Mouse (Mus musculus): ENCODE data around the gene Ptp4a2.
"Not testable (repeated sequence)": the region's sequence is repeated elsewhere in the genome, so short reads cannot be mapped to it uniquely, and the experiment has no call there.

The Ptp4a2 gene

DNA sequence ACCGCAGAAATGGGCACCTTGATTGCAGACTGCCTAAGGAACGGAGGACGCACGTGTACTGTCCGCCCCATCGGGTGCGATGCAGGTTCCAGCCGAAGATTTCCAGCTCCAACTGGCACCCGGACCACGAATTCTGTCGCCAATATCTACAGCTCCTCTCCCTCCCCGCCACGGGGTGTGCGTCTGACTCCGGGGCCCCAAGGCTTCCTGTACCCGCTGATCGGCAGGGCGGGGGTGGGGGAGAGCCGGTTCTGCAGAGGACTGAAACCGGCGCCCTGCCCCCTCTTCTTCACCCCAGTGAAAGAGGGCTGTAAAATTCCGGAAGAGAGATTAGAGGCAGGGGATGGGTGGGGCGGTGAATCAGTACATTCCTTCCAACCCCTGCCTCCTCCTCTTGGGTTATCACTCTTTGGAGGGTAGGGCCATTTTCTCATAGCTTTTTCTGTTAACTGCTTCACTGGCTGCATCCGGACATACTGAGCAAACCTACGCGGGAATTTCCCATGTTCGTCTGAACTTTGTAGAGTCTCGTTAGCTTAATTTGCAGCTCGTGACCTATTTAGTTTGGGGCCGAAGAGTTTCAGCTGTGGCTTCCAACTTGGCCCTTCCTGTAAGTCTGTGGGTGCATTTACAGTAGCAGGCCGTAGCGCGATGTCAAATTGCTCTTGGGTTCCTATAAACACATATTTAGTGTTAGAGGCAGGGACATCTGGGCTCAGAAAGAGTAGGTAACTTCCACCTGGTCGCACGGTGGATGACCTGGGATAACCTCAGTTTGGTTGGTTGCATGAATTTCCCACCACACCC, at the start of gene Ptp4a2:
Gene Ptp4a2, plus strand, starts transcription at position 422 of the 807 bp plus-strand sequence.
- peak in 1 of 2 experiments; percentile 19 for DNase-seq

DNA sequence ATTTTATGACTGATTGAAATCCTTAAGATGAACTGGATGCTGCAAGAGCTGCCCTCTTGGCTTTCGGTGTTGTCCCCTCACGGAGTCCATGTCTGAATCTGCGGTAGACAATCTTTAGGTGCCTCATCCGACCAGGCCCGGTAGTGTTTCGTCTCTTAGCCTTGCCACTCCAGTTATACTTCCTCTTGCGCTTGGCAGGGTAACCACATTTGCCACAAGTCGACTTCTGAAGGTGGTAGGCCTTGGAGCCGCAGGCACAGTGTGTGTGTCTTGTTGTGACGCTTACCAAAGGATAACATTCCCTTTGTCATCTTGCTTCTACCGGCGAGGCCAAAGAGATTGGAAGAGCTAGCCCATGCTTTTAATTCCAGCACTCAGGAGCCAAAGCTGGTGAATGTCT, 49.4 kb upstream of the Ptp4a2 start:
- DNase-seq, result no peak

DNA sequence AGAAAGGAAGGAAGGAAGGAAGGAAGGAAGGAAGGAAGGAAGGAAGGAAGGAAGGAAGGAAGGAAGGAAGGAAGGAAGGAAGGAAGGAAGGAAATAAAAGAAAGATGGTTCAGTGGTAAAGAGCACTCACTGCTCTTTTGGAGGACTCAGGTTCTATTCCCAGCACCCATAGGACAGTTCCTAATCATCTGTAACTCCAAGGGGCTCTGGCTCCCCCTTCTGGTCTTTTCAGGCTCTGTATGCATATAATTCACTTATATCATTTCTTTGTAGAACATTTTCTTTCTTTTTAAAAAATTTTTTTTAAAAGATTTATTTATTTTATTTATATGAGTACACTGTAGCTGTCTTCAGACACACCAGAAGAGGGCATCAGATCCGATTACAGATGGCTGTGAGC, 48.5 kb upstream of the Ptp4a2 start:
- not testable (repeated sequence) for DNase-seq

DNA sequence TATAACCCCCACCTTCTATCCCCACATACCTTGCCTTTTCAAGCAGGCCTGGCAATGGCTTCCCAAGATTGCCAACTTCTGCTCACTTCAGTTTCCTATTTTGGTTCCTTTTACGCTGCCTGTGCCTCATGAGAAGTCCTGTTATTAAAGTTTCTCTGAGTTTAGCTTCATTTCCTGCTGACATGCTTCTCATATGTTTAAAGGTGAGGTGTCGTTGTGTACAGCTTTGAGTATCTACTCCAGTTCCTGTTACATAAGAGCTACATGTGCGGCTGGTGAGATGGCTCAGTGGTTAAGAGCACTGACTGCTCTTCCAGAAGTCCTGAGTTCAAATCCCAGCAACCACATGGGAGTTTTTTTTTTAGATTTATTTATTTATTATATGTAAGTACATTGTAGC, 45.7 kb upstream of the Ptp4a2 start:
- no peak for DNase-seq

DNA sequence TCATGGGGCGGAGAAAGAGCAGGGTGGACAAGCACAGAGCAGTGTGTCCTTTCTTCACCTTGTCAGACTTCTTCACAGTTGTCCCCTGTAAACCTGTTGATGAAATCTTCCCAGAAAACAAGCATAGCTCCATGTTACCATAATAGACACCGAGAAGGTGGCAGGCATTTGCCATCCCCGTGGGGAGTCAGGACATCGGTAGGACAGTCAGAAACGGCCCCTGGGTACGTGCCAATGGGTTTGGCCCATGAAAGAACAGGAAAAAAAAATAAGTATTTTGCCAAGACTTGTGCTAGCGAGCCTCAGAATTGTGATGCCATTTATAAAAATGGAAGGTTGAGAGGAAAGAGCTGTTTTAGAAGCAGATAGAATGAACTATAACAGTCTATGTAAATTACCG, 43.2 kb upstream of the Ptp4a2 start:
- peak; percentile 47 to 58 for DNase-seq

DNA sequence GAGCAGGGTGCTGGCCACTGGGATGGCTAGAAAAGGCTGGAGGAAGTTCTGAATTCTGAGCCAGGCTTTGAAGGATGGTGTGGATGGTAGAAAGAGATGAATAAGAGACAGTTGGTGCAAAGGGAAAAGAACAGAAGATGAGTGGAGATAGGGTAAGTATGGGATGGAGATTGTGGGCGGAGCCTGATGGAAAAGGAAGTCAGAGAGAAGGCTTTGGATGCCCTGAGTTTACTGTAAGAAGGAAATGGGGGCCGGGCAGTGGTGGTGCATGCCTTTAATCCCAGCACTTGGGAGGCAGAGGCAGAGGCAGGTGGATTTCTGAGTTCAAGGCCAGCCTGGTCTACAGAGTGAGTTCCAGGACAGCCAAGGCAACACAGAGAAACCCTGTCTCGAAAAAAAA, 42.3 kb upstream of the Ptp4a2 start:
- not testable (repeated sequence) for DNase-seq

DNA sequence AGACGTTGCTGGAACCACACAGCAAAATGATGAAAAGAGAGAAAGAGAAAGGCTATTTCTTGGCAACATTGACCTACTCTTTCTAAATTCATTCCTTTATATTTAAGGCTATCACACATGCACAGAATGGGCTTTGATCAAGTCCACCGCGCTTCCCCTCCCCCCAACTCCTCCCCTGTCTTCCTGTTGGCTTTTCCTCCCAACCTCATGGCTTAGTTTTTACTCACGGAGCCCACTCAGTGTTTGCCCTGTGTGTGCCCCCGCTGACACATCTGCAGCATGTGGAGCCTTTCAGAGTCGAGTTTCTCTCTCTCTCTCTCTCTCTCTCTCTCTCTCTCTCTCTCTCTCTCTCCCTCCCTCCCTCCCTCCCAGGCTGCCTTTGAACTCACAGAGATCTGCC, 40.4 kb upstream of the Ptp4a2 start:
- DNase-seq, result no peak

DNA sequence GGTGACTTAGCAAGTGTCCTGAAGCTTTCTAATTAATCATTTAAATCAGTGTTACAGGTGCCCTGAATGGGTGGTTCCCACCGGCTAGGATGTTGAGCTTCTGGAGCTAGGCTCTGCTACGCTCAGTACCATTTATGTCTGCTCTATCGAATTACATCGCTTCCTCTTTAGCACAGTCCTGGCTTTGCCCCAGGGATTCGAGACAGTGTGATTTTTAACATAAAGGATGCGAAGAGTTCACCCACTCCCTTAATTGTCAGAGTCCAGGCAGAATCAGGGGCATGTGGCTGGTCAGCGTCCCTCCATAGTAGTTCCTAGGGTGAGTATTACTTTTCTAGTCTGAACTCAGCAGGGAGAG, 39.7 kb upstream of the Ptp4a2 start:
- DNase-seq, result no peak

DNA sequence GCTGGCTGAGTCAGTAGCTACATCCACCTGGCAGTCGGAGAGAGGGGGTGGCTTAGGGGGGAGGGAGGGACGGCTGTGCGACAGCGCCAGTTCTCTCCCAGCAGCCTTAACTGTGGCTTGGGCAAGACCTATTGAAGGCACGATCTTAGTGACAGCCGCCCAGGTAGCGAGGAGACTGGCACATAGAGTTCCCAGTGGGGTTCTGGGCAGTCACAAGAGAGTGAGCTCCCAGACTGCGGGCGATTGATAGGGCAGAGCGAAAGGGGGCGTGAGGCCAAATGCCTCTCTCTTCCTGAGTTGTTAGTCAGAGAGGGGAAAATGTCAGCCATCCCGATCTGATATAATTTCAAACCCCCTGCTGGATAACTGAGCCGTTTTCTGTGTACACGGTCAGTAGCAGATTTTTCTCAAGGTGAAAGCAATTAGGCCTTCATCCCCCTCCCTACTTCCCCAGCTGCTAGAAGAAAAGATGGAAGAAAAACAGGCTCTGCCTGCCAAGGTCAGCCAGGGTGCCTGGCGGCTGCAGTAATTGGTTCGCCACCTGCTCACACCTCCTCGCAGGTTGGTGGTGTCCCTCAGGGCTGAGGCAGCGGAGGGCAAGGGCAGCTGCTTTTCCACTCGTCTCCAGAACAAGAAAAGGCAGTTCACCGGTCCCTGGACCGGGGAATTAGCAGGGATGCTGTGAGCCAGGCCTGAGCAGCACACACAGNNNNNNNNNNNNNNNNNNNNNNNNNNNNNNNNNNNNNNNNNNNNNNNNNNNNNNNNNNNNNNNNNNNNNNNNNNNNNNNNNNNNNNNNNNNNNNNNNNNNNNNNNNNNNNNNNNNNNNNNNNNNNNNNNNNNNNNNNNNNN, 39.1 kb upstream of the Ptp4a2 start:
- peak; percentile 45 to 53 for DNase-seq

DNA sequence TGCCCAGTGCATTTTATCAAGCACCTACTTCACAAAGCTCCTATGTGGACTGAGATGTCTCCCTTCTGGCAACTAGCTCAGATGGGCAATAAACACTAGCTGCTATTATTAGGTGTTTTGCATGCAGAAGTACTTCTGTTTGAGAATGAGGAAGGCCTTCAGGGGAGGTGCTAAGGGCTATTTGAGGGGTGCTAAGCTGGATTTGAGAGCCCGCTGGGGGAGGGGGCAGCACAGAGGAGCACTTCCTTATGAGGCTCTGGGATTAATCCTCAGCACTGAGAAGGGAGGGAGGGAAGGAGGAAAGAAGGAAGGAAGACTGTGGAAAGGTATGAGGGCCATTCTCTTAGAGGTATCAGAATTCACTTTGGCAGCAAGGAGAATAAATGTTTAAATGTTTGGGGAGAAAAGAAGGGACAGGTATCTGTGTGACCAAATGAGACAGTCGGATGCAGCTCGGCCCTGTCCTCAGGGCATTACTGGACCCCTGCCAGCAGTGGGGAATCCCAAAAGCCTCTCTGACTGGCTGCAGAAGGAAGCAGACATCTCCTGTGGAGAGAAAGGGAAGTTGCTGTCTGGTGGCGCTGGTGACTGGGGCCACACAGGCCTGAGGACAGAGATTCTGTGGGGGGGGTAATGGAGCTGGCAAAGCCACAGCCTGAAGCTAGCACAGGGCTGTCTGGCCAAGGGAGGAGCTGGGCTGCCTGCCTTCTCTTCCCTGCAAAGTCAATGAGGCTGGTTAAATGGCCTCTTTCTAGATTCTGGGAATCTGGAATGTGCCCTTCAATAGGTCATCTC, 28.9 kb upstream of the Ptp4a2 start:
- peak; percentile 73 to 77 for DNase-seq

DNA sequence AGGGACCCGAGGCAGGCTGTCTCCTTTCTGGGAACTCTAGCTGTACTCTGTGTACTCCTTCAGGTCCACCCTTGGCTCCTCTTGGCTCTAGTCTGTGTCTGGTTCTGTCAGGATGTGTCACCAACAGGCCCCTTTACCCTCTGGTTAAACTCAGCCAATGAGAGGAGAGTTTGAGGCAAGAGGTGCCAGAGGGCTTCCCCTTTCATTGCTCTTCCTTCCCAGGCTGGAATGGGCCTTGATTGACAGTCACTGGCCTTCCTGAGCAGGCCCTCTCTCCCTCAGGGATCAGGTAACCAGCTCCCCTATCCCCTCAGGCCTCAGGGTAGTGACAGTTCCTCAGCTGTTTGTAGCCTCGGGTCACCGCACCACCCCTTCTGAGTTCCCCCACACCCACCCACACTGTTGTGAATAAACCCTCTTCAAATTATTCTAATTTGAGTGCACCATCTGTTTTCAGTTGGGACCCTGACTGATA, 28.1 kb upstream of the Ptp4a2 start:
- no peak for DNase-seq

DNA sequence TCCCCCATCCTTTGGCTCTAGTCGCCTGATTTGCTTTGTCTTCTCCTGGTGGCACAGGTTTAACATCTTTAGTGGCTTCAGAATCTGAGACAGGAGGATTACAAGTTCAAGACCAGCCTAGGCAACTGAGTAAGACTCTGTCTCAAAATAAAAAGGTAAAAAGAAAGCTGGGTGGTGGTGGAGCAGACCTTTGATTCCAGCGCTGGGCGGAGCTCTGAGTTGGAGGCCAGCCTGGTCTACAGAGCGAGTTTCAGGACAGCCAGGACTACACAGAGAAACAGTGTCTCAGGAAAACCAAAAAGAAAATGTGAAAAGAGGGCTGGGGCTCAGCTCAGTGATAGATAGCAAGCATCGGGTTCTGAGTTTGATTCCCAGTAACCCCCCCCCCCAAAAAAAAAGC, 27.5 kb upstream of the Ptp4a2 start:
- no peak for DNase-seq

DNA sequence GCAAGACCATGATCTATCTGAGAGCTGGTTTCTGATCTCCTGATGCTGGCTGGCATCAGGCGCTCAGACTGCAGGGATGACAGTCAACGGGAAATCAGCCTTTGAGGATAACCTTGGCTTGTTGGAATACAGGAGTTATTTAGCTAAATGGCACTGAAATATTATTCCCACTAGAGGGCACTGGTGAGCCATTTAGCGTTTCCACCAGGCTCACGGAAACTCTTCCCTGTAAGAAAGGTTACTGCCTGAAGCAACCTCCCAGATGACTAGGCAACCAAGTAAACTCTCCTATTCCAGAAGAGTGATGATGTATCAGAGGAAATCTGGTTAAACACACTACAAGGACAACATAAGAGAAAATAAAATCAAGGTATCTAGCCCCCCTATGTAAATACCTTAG, 25.8 kb upstream of the Ptp4a2 start:
- DNase-seq, result peak; percentile 83 to 88

DNA sequence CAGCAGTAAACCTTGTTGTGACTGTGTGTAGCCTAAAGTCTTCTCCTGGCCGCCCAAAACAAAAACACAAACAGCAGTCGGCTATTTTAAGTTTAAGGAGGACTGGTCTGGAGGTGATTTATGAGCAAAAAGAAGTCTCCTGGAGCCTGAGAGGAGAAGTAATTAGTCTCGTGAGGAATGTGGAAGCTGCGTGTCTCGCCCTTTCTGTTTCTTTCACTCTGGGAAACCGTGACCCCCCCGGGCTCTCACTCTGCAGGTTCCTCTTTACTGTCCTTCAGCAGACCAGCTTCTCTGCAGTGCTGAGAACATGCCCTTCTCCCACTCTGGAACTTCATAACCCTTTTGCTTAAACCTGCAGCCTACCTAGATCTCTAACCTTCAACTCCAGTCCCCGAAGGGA, 22.3 kb upstream of the Ptp4a2 start:
- no peak for DNase-seq

DNA sequence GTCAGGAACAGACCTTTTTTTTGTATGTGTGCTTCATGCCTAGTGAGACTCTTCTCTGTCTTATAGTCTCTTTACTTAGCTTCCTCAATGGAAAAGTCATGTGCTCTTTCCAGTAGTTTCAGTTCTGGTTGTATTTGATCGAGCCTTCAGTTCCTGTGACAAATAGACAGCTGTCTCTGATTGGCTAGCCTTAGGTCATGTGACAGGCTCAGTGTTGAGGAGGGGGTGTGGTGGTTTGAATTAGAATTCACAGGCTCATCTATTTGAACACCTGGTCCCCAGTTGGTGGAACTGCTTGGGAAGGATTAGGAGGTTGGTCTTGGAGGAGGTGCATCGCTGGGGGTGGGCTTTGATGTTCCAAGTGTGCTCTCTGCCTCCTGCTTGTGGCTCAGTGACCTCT, 21.4 kb upstream of the Ptp4a2 start:
- no peak for DNase-seq

DNA sequence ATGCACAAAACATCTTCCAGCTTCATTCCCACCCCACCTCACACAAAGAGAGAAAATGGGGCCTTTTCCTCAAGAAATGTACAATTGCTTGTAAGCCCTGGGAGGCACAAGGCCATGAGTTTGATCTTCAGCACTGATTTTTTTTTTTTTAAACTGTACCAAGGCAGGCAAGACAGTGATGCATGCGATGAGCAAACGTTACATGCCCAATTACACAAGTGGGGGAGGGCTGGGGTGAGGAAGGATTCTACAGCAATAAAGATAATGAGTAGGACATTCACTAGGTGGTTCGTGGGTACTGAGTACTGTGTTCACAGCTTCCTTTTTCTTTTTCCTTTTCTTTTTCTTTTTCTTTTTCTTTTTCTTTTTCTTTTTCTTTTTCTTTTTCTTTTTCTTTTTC, 20.5 kb upstream of the Ptp4a2 start:
- DNase-seq, result no peak

DNA sequence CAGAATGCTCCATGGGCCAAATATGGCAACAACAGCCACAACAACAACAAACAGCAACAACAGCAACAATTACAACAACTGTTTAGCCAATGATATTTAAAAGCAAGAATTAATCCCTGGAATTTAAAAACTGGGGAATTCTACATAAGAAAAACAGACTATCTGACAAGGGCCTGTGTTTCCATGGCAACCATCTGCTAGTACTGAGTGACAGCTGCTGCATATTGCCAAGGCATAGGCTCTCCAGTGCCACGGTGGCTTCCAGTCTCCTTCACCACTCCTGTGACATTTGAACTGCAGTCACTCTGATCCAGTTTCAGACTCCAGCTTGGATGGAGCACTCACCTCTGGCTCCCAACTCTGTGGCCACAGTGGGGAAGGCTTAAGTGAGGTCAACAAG, 19.6 kb upstream of the Ptp4a2 start:
- DNase-seq, result no peak

DNA sequence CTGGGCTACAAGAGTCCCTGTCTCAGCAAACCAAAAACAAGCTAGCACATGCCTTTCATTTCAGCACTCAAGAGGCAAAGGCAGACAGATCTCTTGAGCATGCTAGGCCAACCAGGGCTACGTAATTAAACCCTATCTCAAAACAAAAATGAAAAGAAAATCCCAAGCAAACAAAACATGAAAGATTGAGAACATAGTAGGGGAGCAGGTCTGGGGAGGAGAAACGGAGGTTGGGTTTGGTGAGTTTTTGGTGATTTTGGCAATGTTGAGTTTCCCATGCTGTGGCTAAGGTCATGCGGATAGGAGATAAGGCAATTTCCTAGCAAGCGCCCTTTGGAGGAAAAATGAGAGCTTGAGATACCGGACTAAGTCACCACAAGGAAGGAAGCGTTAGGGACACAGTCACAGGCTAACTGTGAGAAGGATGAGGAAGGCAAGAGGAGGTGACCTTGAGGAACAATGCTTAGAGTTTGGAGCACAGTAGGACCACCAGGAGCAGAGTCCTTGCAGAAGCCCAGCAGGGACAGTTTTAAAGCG, 18.3 kb upstream of the Ptp4a2 start:
- no peak for DNase-seq

DNA sequence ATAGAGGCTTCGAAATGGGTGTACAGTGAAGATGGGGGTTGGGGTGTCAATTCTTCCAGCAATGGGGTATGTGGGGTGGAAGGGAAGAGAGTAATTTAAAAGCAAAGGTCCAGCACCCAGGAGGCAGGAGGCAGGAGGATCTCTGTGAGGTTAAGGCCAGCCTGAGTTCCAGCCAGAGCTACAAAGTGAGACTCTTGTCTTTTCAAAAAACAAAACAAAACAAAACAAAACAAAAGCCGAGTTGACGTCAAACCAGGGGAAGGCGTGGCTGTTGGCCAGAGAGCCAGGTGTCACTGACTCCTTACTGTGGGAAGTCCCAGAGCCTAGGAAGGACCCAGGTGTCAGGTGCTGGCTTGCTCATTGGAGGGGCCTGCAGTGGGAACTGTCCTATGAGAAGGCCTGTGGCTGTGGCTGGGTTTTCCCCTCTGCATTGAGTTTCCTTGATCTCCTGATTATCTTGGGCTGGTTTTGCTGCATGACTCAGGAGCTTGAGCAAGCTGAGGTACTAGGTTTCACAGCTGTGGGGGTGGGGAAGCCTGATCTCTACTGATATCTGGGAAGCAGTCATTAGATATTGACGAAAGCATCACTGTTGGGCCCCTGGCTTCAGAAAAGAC, 17.2 kb upstream of the Ptp4a2 start:
- no peak for DNase-seq

DNA sequence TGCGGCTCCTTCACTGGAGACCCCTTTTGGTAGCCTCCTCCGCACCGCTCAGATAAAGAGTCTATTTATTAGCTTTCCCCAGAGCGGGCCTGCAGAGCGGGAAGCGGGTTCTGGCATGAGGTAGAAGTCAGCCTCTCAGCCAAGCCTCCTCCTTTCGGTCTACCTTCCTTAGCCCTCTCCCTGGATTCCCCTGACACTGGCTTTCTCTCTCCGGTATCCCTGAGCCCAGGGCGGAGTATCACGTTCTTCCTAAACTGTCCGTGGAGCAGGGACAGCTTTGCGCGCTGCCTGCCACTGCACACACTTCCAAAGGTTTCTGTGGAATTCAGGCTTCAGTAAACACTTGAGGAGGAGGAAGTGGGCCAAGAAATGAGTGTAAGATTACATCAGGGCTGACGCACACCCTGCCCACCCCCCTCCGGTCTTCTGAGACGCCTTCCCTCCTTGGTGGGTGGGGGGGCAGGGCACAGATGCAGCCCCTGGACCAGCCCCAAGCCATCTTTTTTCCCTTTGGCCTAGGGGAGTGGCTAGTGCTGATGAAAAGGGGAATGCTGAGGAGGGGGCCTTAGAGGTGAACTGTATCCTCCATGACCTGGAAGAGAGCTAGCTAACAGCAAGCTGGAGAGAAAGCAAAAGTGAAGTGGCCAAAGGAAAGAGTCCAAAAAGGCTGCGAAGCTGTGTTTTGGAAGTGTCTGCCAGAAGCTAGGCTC, 15.7 kb upstream of the Ptp4a2 start:
- DNase-seq, result peak in 1 of 2 experiments; percentile 25

DNA sequence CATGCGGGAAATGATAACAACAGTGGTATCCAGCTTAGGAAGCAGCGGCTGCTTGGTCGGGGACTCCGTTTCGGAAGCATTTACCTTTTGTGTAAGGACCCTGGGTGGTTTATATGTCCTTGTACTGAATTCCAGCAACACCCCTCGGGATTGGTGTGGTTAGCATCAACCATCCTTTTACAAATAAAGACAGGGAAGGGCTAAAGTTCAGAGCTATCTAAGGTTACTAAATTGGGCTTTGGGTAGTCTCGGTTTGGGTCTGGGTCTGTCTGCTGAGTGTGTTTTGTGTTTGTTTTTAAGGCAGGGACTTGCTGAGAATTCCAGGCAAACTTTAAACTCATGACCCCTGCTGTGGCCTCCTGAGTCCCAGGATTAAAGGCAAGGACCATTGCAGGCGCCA, 15.2 kb upstream of the Ptp4a2 start:
- no peak for DNase-seq

DNA sequence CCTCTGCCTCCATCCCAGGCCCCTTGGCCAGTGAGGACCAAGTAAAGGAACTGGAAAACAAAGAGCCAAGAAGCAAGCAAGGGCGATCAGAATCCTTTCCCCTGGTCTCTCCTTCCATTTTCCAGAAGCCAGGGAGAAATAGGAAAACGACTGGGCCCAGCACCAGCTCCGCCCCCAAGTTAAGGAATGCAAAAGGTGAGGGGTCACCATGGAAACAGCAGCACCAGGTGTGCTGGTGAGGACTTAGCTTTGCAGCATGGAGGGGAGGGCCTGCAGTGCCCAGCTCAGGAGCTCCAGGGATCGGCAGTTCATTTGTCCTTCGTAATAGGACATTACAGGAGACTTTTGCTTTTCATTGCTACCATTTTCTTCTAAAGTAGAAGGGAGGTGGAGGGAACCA, 13.0 kb upstream of the Ptp4a2 start:
- no peak for DNase-seq
